8 mouse cellular contexts compared by ENCODE assay signal in the genomic region with DNA sequence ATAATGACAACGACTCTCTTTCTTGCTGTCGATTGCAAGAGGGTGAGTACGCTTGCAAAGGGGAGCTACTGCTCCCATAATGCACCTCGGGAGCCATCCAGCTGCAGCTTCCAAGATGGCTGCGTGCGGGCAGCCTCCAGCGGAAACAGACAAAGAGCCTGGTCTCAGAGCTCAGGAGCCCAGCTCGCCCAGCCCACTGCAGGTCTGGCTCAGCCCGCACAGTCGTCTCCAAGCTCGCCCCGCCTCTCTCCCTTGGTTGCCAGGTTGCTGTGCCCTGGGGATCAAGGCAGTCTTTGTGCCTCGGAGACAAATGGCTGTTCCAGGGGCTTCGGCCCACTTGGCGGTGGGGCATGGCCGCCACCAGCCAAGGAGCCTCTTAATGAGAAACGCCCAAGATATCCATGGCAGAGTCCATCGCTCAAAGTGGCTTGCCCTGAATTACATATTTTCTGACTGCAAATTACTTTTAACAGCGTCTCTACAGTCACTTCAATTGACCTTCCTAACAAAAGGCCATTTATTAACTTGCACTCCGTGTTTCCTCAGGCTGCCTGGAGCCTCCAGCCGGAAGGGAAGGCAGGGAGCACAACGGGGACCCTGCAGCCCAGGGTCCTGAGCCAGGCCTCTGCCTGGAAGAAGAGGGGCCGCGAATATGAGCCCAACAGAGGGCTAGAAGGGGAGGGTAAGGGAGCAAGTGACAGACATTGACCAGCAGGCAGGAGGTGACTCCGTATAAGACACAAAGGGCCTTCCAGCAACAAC. TPM values are rescaled to one million over a fixed set of nuclear protein-coding genes. Genes with fewer than 3 reads are reported as not detected.
DNase-seq lines count a peak whose midpoint lies in the region; ATAC-seq and TF ChIP-seq lines count a peak whose summit lies in the region.

No protein-coding gene starts in this region.

- H3K4me1 ChIP-seq in intestine, postnatal 0 days (replicated peaks; ENCODE audit: control insufficient read depth, insufficient read depth, low read length), result peaks cover 6% of the 10 kb centered on the region
- peaks cover 66% of the 10 kb centered on the region for H3K4me1 ChIP-seq in midbrain, embryonic 16.5 days (ENCODE audit: control insufficient read depth, insufficient read depth, low read length)

- intact Hi-C loops in left cerebral cortex, postnatal 14 days (cut with DNase I), result no loop called here

- TF ChIP-seq CTCF in intestine, postnatal 0 days (IDR thresholded peaks at IDR 0.05; ENCODE audit: low read depth), result no peak

- H3K27ac ChIP-seq in intestine, postnatal 0 days (ENCODE audit: low read depth, low read length), result no peak overlapping the region
- peak overlapping the region; percentile 94 for H3K27ac ChIP-seq in midbrain, embryonic 16.5 days (ENCODE audit: low read length)

- 32% methylated on average over 25 of the region's 25 CpGs for WGBS in intestine, postnatal 0 days
- 5% methylated on average over 25 of the region's 25 CpGs for WGBS in midbrain, embryonic 16.5 days

- H3K27me3 ChIP-seq in intestine, postnatal 0 days (replicated peaks; ENCODE audit: control insufficient read depth, insufficient read depth, low read length), result no peaks in the 10 kb centered on the region
- no peaks in the 10 kb centered on the region for H3K27me3 ChIP-seq in midbrain, embryonic 16.5 days (ENCODE audit: control insufficient read depth, insufficient read depth, low read depth, low read length)

- H3K9ac ChIP-seq in intestine, postnatal 0 days (ENCODE audit: low read depth, low read length), result no peak overlapping the region
- H3K9ac ChIP-seq in midbrain, embryonic 16.5 days (ENCODE audit: low read depth, low read length), result peak overlapping the region; percentile 50

- ATAC-seq in intestine, postnatal 0 days, result peak; percentile 28; the same call in 1 of the 2 replicates
- ATAC-seq in midbrain, embryonic 16.5 days, result peak; percentile 87
- ATAC-seq in CD4-positive, CD25-positive, alpha-beta regulatory T cell, adult 4 months, result no peak

- no peak overlapping the region; the same call in 1 of the 2 replicates for H3K4me3 ChIP-seq in intestine, postnatal 0 days (ENCODE audit: low read depth, low read length)
- H3K4me3 ChIP-seq in midbrain, embryonic 16.5 days (ENCODE audit: low read depth, low read length), result peak overlapping the region; percentile 16; the same call in 1 of the 2 replicates

- H3K4me2 ChIP-seq in intestine, postnatal 0 days (replicated peaks; ENCODE audit: low read depth), result peak overlapping the region; percentile 54
- peak overlapping the region; percentile 46 for H3K4me2 ChIP-seq in midbrain, embryonic 16.5 days (ENCODE audit: low read length)

- no peaks in the 10 kb centered on the region; the same call in 1 of the 2 replicates for H3K36me3 ChIP-seq in intestine, postnatal 0 days (ENCODE audit: control insufficient read depth, insufficient read depth)
- H3K36me3 ChIP-seq in midbrain, embryonic 16.5 days (ENCODE audit: control insufficient read depth, insufficient read depth, low read length), result peaks cover 24% of the 10 kb centered on the region

- peak; percentile 92 for DNase-seq in brain, adult 2 months (ENCODE audit: low read depth, low spot score)
- peak; percentile 72 for DNase-seq in embryo, embryonic 11.5 days (ENCODE audit: low read depth, low spot score)
- peak; percentile 52 for DNase-seq in gastrocnemius, postnatal 25 days
- peak; percentile 74 to 80 for DNase-seq in left cerebral cortex, postnatal 14 days (ENCODE audit: low spot score in 2 of 2)
- DNase-seq in testis, postnatal 10 days (ENCODE audit: low spot score), result peak; percentile 73

- no peaks in the 10 kb centered on the region for H3K9me3 ChIP-seq in intestine, postnatal 0 days (ENCODE audit: control insufficient read depth)
- H3K9me3 ChIP-seq in midbrain, embryonic 16.5 days (replicated peaks; ENCODE audit: control insufficient read depth, low read length, poor library complexity, severe bottlenecking), result no peaks in the 10 kb centered on the region

RNA-seq across cellular contexts. Expression of a gene that starts 11.0 kb away (rescaled TPM):
- total RNA-seq in gastrocnemius, postnatal 25 days (2021), result 10 to 100 TPM; 18.6 to 23.0 TPM
- 6.7 and 7.6 TPM in 2 replicates for polyA plus RNA-seq in intestine, postnatal 0 days (2015; fragmentation: Nextera tagmentation; extraction: Ambion mirVana)
- total RNA-seq in left cerebral cortex, postnatal 14 days (2021), result 10 to 100 TPM; 91.3 to 97.1 TPM
- polyA plus RNA-seq in midbrain, embryonic 16.5 days (2015; fragmentation: Nextera tagmentation; extraction: Ambion mirVana), result 56.9 and 70.2 TPM in 2 replicates
- 1 to 10 TPM; 1.7 to 2.7 TPM for polyA plus RNA-seq in CD4-positive, CD25-positive, alpha-beta regulatory T cell, adult 4 months (2017; shearing (Covaris generic))
